ENCODE assay signal across 7 mouse cellular contexts in the genomic region with DNA sequence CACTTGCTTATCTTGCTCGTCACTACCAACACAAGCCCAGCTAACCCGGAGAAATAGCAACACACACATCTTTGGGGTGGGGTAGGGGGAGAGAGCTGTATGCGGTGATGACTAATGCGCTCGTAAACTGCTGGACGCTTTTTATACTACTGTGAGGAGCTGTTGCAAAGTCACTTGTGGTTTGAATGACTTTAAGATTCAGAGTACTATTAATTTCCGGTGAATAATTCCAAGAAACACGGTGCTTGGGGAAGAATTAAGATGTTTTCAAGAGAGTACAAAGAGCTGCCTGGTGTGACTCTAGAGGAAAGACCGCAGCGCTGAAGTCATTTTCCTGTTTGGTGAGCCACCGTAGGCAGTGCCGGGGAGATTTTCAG. TPM values are rescaled to one million over a fixed set of nuclear protein-coding genes. Genes with fewer than 3 reads are reported as not detected.
A peak's percentile ranks its signal among the peaks of the same experiment; 100 is the strongest.
DNase-seq lines count a peak whose midpoint lies in the region; ATAC-seq and TF ChIP-seq lines count a peak whose summit lies in the region.

No protein-coding gene starts in this region.

- WGBS in lung, postnatal 0 days, result 17% methylated on average over 12 of the region's 12 CpGs
- WGBS in stomach, embryonic 15.5 days, result 35% methylated on average over 12 of the region's 12 CpGs

- peak overlapping the region; percentile 55; the same call in 1 of the 2 replicates for H3K27ac ChIP-seq in lung, postnatal 0 days (ENCODE audit: low read length)
- 0 out of 2 replicates have a peak overlapping the region, but pooled peaks have one; percentile 21 for H3K27ac ChIP-seq in stomach, embryonic 15.5 days

- H3K9me3 ChIP-seq in lung, postnatal 0 days (ENCODE audit: low read length), result no peaks in the 10 kb centered on the region
- no peaks in the 10 kb centered on the region for H3K9me3 ChIP-seq in stomach, embryonic 15.5 days

- no peak overlapping the region for H3K9ac ChIP-seq in lung, postnatal 0 days (replicated peaks; ENCODE audit: low read depth)
- H3K9ac ChIP-seq in stomach, embryonic 15.5 days, result no peak overlapping the region

- TF ChIP-seq CTCF in lung, postnatal 0 days (IDR thresholded peaks at IDR 0.05), result no peak

- H3K27me3 ChIP-seq in lung, postnatal 0 days (replicated peaks; ENCODE audit: insufficient read depth, low read length), result no peaks in the 10 kb centered on the region
- H3K27me3 ChIP-seq in stomach, embryonic 15.5 days (replicated peaks), result no peaks in the 10 kb centered on the region

- peak; percentile 84 for TF ChIP-seq EP300 in lung, postnatal 0 days (IDR thresholded peaks at IDR 0.05)

- peak; percentile 90 for DNase-seq in lung, postnatal 0 days (ENCODE audit: low spot score)
- no peak for DNase-seq in lung, postnatal 4 days
- peak; percentile 22 for DNase-seq in adipocyte (ENCODE audit: low spot score)
- DNase-seq in gastrocnemius, postnatal 25 days, result no peak
- no peak for DNase-seq in right cerebral cortex, postnatal 36 days (ENCODE audit: low spot score in 2 of 2)

- no peak overlapping the region for H3K4me3 ChIP-seq in lung, postnatal 0 days (ENCODE audit: low read depth, low read length)
- no peak overlapping the region for H3K4me3 ChIP-seq in stomach, embryonic 15.5 days (replicated peaks)

- H3K4me2 ChIP-seq in lung, postnatal 0 days (replicated peaks; ENCODE audit: low read depth, low read length), result no peak overlapping the region
- no peak overlapping the region for H3K4me2 ChIP-seq in stomach, embryonic 15.5 days

- peak; percentile 81 for ATAC-seq in lung, postnatal 0 days
- ATAC-seq in inflammation-experienced regulatory T-cells, adult 6 months, result peak; percentile 86
- ATAC-seq in stomach, embryonic 15.5 days (ENCODE audit: insufficient read depth, low FRiP score, low read depth), result no peak

- H3K4me1 ChIP-seq in lung, postnatal 0 days (ENCODE audit: insufficient read depth, low read depth, low read length), result peaks cover 13% of the 10 kb centered on the region
- peaks cover 17% of the 10 kb centered on the region for H3K4me1 ChIP-seq in stomach, embryonic 15.5 days

- H3K36me3 ChIP-seq in lung, postnatal 0 days (ENCODE audit: insufficient read depth, low read length), result no peaks in the 10 kb centered on the region
- H3K36me3 ChIP-seq in stomach, embryonic 15.5 days, result no peaks in the 10 kb centered on the region

RNA-seq across cellular contexts. Expression of a gene that starts 45.3 kb away (rescaled TPM):
- 104 and 106 TPM in 2 replicates for polyA plus RNA-seq in lung, postnatal 0 days (2015; fragmentation: Nextera tagmentation; extraction: Ambion mirVana)
- 1 to 10 TPM; 3.2 to 4.5 (median 3.6) TPM for polyA plus RNA-seq in inflammation-experienced regulatory T-cells, adult 6 months (2017; shearing (Covaris generic))
- polyA plus RNA-seq in stomach, embryonic 15.5 days (2015; fragmentation: Nextera tagmentation; extraction: Ambion mirVana), result 32.3 and 33.4 TPM in 2 replicates
- 10 to 100 TPM; 16.0 to 17.9 TPM for total RNA-seq in gastrocnemius, postnatal 25 days (2021)

Comparison
In these comparisons a context has a peak if more than half of its experiments do, and no peak if none do; other contexts are left out.
1. DNase-seq: peak in lung, postnatal 0 days (single experiment) and adipocyte (single experiment); none in lung, postnatal 4 days (0 of 2), gastrocnemius, postnatal 25 days (single experiment) and right cerebral cortex, postnatal 36 days (0 of 2).